Mouse (Mus musculus) left cerebral cortex, adult 18-20 months (tissue): ENCODE results near the gene Lgi2. TPM values are rescaled to one million over a fixed set of nuclear protein-coding genes. Genes with fewer than 3 reads are reported as not detected.

Experiments
- total RNA-seq, 2 experiments: library from RNA; stranded (reverse); gene quantifications; 2 replicates each; pipeline ENCODE4 v1.2.3; 2021

Gene Lgi2
- total RNA-seq, 2 experiments from 2014 or later: 45.5 to 51.1 TPM

Other genes starting within 250 kb of the Lgi2 start
- 1 to 10 TPM; 5.7 to 6.7 TPM for gene Sod3, start 202.7 kb downstream of the Lgi2 start, total RNA-seq
- gene Ccdc149, start 94.9 kb downstream of the Lgi2 start, total RNA-seq: 10 to 100 TPM; 69.6 to 80.8 TPM
- 1 to 10 TPM; 8.2 to 8.9 TPM for gene Sepsecs, start 103.2 kb upstream of the Lgi2 start, total RNA-seq
- 1 to 10 TPM in 1 of 2 experiments, under 1 TPM in 1; 0.88 to 2.0 TPM for gene Pi4k2b, start 175.1 kb upstream of the Lgi2 start, total RNA-seq
- gene Zcchc4, start 208.9 kb upstream of the Lgi2 start, total RNA-seq: 10 to 100 TPM in 1 of 2 experiments, 1 to 10 TPM in 1; 8.5 to 11.3 TPM